Mouse (Mus musculus) heart, adult 2 months (tissue): ENCODE results near the gene Pou4f1. TPM values are rescaled to one million over a fixed set of nuclear protein-coding genes. Genes with fewer than 3 reads are reported as not detected.

Source experiments
- DNase-seq, 2 experiments: peaks; one replicate each; pipeline ENCODE4 v3.0.0; 2021
- H3K27ac ChIP-seq: fragments of 200-600 bp; 2 replicates; pipeline ENCODE4 v1.8.1; 2022
- H3K27me3 ChIP-seq: fragments of 200-500 bp; 2 replicates; pipeline ENCODE4 v1.6.1; 2012; ENCODE audit warnings: mild to moderate bottlenecking, low read length, inconsistent platforms, mixed read lengths; ENCODE audit not compliant: control insufficient read depth, insufficient read depth
- H3K36me3 ChIP-seq: fragments of 200-500 bp; 2 replicates; pipeline ENCODE4 v1.6.1; 2012; ENCODE audit warnings: low read length, inconsistent platforms; ENCODE audit not compliant: control insufficient read depth, insufficient read depth
- H3K4me1 ChIP-seq: fragments of 200-500 bp; 2 replicates; pipeline ENCODE4 v1.6.1; 2011; ENCODE audit warnings: low read length; ENCODE audit not compliant: control insufficient read depth, insufficient read depth
- H3K4me3 ChIP-seq: fragments of 200-600 bp; 2 replicates; pipeline ENCODE4 v1.8.1; 2022
- H3K79me2 ChIP-seq: fragments of 200-500 bp; replicated peaks from 2 replicates; pipeline ENCODE4 v1.6.1; 2012; ENCODE audit warnings: mild to moderate bottlenecking, inconsistent platforms, low read length, moderate library complexity, mixed read lengths; ENCODE audit not compliant: control insufficient read depth, insufficient read depth
- H3K9ac ChIP-seq: fragments of 200-500 bp; 2 replicates; pipeline ENCODE4 v1.6.1; 2012; ENCODE audit warnings: low read depth, mild to moderate bottlenecking, control low read depth, inconsistent platforms, low read length, mixed read lengths
- CTCF ChIP-seq: fragments of 200-600 bp; IDR thresholded peaks from 2 replicates; pipeline ENCODE4 v1.8.1; 2022; ENCODE audit warnings: antibody characterized with exemption, mild to moderate bottlenecking, moderate library complexity
- EP300 ChIP-seq: fragments of 200-500 bp; IDR thresholded peaks from 2 replicates; pipeline ENCODE4 v1.6.1; 2011; ENCODE audit warnings: low read depth, low read length, control low read depth; ENCODE audit not compliant: insufficient read depth
- POLR2A ChIP-seq: fragments of 200-500 bp; IDR thresholded peaks from 2 replicates; pipeline ENCODE4 v1.6.1; 2011; ENCODE audit warnings: mild to moderate bottlenecking, low read depth, low read length, control low read depth; ENCODE audit not compliant: insufficient read depth
- WGBS: fragments of 180-500 bp; shearing (Covaris S2); methylation state at CpG from one replicate; pipeline ENCODE4 v1.1.7; 2018; 5-methylcytosine and 5-hydroxymethylcytosine counted together
- intact Hi-C: fragments of 180-260 bp; cut with DNase I; formaldehyde crosslinking; loops from one replicate; pipeline ENCODE4 v1.15.1; 2025
- polyA plus RNA-seq: library from polyadenylated mRNA; depleted of rRNA; stranded (reverse); fragments of >200 nt; gene quantifications from 2 replicates; pipeline ENCODE4 v1.2.3, GENCODE M21; 2012; rRNA removed
- total RNA-seq, 2 experiments: library from RNA; stranded (reverse); gene quantifications; 2 replicates each; pipeline ENCODE4 v1.2.3; 2021

Pou4f1 gene
- total and polyA plus RNA-seq, 3 experiments = 0.02 to 0.18 (median 0.16) TPM

GRCm38 (mm10) chr14:104423688-104424470, 43.9 kb downstream of the Pou4f1 start:
- no peaks in the 10 kb centered on the region for H3K27me3 ChIP-seq
- no peak overlapping the region for H3K4me3 ChIP-seq
- 61% methylated on average over 14 of the region's 14 CpGs for WGBS
- intact Hi-C loops = no loop called here
- no peaks in the 10 kb centered on the region for H3K36me3 ChIP-seq
- TF ChIP-seq POLR2A (no peak), CTCF (no peak), EP300 (no peak)
- no peak overlapping the region for H3K9ac ChIP-seq
- no peak for DNase-seq
- H3K4me1 ChIP-seq = no peaks in the 10 kb centered on the region
- no peak overlapping the region for H3K27ac ChIP-seq
- H3K79me2 ChIP-seq = no peaks in the 10 kb centered on the region

Other genes with a start within 250 kb of the Pou4f1 start
- gene Rnf219, start 54.6 kb upstream of the Pou4f1 start, total RNA-seq = 1 to 10 TPM; 4.7 to 5.1 TPM
- 1.8 and 2.2 TPM in 2 replicates for gene Rnf219, start 54.6 kb upstream of the Pou4f1 start, polyA plus RNA-seq